Mouse (Mus musculus): Measurements from ENCODE around the gene Naaladl2. TPM values are rescaled to one million over a fixed set of nuclear protein-coding genes. Genes with fewer than 3 reads are reported as not detected.

The Naaladl2 gene
- polyA plus RNA-seq, 1 experiment from 2014 or later = 0.99 TPM

DNA sequence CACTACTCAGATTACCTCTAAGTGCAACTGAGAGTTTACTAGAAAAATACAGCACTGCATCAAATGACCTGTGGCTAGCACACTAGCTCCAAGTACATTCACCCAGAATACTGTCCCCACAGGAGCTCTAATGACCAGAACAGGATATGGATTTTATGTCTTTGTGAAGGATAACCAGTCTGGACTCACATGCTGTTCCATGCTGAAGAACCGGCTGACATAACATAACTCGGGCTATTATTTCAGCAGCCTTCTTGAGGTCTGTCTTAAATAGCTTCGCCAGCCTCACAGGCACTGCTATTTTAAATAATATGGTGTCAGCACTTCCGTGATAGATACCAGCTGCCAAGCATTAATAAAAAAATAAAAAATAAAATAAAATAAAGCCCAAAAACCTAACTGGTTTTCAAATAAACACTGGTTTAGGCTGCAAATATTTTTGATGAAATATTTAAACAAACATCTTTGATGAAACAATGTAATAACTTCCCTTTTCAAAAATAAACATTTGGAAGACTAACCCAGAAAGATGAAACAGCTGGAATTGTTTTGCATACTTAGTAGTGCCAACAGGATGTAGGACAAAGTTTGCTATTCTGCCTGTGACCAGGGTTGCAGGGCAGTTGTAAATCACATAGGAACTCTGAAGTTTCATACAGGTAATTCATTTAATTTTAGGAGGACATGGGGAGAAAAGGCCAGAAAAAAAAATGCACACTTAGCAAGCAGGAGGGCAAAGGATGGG is 1073.5 kb downstream of the Naaladl2 start:
- Histone ChIP-seq H3K4me3 (ENCODE audit: low read length) (no peak overlapping the region), H3K27ac (ENCODE audit: low read depth, low read length) (no peak overlapping the region), H3K9me3 (ENCODE audit: control insufficient read depth, low read length) (no peaks in the 10 kb centered on the region), H3K36me3 (ENCODE audit: control insufficient read depth, insufficient read depth, low read length) (no peaks in the 10 kb centered on the region), H3K9ac (ENCODE audit: low read depth, low read length) (no peak overlapping the region), H3K4me2 (ENCODE audit: low read length) (no peak overlapping the region), H3K27me3 (replicated peaks; ENCODE audit: control insufficient read depth, insufficient read depth, low read length) (no peaks in the 10 kb centered on the region), H3K4me1 (ENCODE audit: control insufficient read depth, insufficient read depth, low read depth, low read length) (no peaks in the 10 kb centered on the region)
- ATAC-seq = no peak
- WGBS = 61% methylated on average over 4 of the region's 4 CpGs

DNA sequence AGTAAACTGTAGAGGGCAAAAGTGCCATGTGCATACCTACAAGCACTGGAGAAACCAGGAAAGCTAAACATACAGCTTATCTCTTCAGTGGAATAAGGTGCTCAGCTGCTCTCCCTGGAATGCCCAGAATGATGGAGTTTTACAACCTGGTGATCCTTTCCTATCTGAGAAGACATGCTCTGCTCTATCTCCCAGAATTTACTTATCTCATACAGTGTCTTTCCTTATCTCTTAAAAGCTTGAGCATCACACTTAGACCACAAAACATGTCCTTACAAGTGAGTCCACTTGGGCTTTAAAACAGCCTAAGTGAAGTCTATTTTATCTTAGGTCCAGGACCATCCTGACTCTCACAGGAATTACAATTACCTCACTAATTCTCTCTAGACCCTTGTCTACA is 1095.8 kb downstream of the Naaladl2 start:
- Histone ChIP-seq H3K27me3 (replicated peaks; ENCODE audit: control insufficient read depth, insufficient read depth, low read length) (no peaks in the 10 kb centered on the region), H3K36me3 (ENCODE audit: control insufficient read depth, insufficient read depth, low read length) (no peaks in the 10 kb centered on the region), H3K4me2 (ENCODE audit: low read length) (no peak overlapping the region), H3K9ac (ENCODE audit: low read depth, low read length) (no peak overlapping the region), H3K4me1 (ENCODE audit: control insufficient read depth, insufficient read depth, low read depth, low read length) (no peaks in the 10 kb centered on the region), H3K9me3 (ENCODE audit: control insufficient read depth, low read length) (no peaks in the 10 kb centered on the region), H3K4me3 (ENCODE audit: low read length) (no peak overlapping the region), H3K27ac (ENCODE audit: low read depth, low read length) (no peak overlapping the region)
- no peak for ATAC-seq

DNA sequence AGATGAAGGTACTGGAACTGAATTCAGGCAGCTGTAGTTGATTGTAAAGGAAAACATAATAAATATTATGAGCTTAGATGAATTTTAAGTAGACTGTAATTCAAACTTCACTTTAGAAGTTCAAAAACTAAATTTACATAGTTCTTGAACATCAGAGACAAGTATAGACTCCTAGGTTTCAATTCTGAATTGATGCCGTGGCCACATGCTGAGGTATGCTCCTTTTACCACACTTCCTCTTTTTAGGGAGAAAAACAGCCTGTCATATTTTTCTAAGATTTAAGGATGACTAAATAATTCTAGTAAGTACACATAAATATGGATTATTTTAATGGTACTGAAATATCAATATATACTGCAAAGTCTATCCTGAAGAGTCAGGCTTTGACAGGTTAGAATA is 1142.3 kb downstream of the Naaladl2 start:
- Histone ChIP-seq H3K4me2 (ENCODE audit: low read length) (no peak overlapping the region), H3K27me3 (replicated peaks; ENCODE audit: control insufficient read depth, insufficient read depth, low read length) (no peaks in the 10 kb centered on the region), H3K27ac (ENCODE audit: low read depth, low read length) (no peak overlapping the region), H3K4me3 (ENCODE audit: low read length) (no peak overlapping the region), H3K4me1 (ENCODE audit: control insufficient read depth, insufficient read depth, low read depth, low read length) (no peaks in the 10 kb centered on the region), H3K9me3 (ENCODE audit: control insufficient read depth, low read length) (no peaks in the 10 kb centered on the region), H3K36me3 (ENCODE audit: control insufficient read depth, insufficient read depth, low read length) (no peaks in the 10 kb centered on the region), H3K9ac (ENCODE audit: low read depth, low read length) (no peak overlapping the region)
- no peak for ATAC-seq
- WGBS = 93% methylated on average over 1 of the region's 1 CpGs

DNA sequence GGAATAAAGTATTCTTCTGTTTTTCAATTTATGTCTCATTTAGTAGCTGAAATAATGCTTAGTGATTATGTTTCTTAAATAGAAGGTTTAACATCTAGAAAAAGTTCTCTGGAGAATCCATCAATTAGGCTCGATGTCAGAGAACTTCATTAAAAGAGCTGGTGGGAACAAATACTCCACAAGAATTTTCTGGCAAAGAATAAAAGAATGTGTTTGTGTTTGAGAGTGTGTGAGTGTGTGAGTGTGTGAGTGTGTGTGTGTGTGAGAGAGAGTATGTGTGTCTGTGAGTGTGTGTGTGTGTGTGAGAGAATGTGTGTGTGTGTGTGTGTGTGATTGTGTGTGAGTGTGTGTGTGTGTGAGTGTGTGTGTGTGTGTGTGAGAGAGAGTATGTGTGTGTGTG is 1170.3 kb downstream of the Naaladl2 start:
- H3K4me3 ChIP-seq (ENCODE audit: low read length) = no peak overlapping the region
- no peak overlapping the region for H3K9ac ChIP-seq (ENCODE audit: low read depth, low read length)
- no peak for ATAC-seq
- H3K27ac ChIP-seq (ENCODE audit: low read depth, low read length) = no peak overlapping the region
- H3K36me3 ChIP-seq (ENCODE audit: control insufficient read depth, insufficient read depth, low read length) = no peaks in the 10 kb centered on the region
- H3K4me2 ChIP-seq (ENCODE audit: low read length) = no peak overlapping the region
- 63% methylated on average over 1 of the region's 1 CpGs for WGBS
- H3K4me1 ChIP-seq (ENCODE audit: control insufficient read depth, insufficient read depth, low read depth, low read length) = no peaks in the 10 kb centered on the region
- no peaks in the 10 kb centered on the region for H3K9me3 ChIP-seq (ENCODE audit: control insufficient read depth, low read length)
- no peaks in the 10 kb centered on the region for H3K27me3 ChIP-seq (replicated peaks; ENCODE audit: control insufficient read depth, insufficient read depth, low read length)

DNA sequence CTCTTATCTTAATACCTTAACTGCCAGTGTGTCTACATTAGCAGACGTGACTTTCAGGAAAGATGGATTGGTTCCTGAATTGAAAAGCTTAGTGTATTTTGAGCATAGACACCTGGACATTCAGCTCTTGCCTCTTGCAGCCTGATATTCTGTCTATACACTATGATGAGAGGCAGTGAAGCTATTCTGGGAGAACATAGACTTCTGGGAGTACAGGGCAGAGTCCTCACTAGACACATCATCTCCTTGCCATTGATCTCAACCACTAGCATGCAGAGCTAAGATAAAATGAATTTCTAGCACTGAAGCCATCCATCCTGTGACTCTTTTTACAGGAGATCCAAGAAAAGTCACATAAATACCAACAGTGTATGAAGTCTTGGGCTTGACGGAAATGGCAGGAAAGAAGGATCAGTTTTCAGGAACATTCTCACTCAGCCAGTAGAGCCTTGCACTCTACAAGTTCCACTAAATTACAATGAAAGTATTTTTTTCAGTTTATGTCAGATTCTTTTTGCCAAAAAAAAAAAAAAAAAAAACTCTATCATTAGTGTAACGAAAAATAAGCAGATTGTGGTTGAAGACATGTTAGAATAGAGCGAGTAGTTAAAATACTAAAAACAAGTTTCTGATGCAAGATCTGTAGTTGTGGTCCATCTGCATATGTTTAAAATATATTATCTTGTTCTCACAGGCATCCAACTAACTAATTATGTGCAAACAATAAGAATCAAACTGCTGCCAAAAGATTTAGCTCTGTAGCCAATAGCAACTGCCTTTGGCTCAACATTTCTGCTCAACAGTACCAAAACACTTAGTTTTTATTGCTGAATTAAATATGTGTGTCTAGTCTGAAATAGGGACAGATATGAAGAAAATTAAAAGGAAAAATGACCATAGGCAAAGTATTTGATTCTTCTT is 1171.1 kb downstream of the Naaladl2 start:
- WGBS = 75% methylated on average over 4 of the region's 4 CpGs
- no peak for ATAC-seq

DNA sequence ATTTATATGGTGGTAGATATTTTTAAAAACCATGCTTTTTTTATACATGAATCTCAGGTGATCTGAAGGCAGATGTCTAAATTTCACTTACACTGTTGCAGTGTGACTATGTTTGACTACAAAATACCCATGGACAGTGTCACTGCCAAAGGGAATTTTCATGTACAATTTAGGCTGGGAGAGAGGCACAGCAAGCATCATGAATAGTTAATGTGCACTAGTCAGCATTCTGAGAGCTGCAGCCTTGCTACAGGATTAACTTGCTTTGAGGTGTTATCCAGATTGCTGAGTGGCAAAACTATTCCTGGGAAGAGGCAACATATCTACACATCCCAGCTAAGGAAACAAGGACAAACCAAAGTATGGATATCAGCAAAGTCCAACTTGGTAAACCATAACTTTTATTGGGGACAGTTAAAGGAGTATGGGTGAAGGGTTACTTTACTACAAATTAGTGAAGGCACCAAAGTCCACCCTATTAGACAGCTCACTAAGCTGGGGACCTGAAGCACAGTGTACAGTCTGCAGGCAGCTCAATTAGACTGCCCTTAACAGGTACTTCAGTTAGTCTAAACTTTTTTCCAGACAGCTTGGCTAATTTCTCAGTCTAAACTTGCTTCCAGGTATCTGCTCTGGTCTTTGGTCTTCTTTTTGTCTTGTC is 1181.0 kb downstream of the Naaladl2 start:
- no peak overlapping the region for H3K9ac ChIP-seq (ENCODE audit: low read depth, low read length)
- H3K4me1 ChIP-seq (ENCODE audit: control insufficient read depth, insufficient read depth, low read depth, low read length) = no peaks in the 10 kb centered on the region
- H3K4me3 ChIP-seq (ENCODE audit: low read length) = no peak overlapping the region
- H3K9me3 ChIP-seq (ENCODE audit: control insufficient read depth, low read length) = no peaks in the 10 kb centered on the region
- no peak for ATAC-seq
- no peaks in the 10 kb centered on the region for H3K27me3 ChIP-seq (replicated peaks; ENCODE audit: control insufficient read depth, insufficient read depth, low read length)
- no peaks in the 10 kb centered on the region for H3K36me3 ChIP-seq (ENCODE audit: control insufficient read depth, insufficient read depth, low read length)
- no peak overlapping the region for H3K4me2 ChIP-seq (ENCODE audit: low read length)
- H3K27ac ChIP-seq (ENCODE audit: low read depth, low read length) = no peak overlapping the region

More for the DNA sequence above, 1171.1 kb downstream of the Naaladl2 start:
- Histone ChIP-seq H3K27me3 (replicated peaks; ENCODE audit: control insufficient read depth, insufficient read depth, low read length) (no peaks in the 10 kb centered on the region), H3K9me3 (ENCODE audit: control insufficient read depth, low read length) (no peaks in the 10 kb centered on the region), H3K4me3 (ENCODE audit: low read length) (no peak overlapping the region), H3K4me2 (ENCODE audit: low read length) (no peak overlapping the region), H3K4me1 (ENCODE audit: control insufficient read depth, insufficient read depth, low read depth, low read length) (no peaks in the 10 kb centered on the region), H3K9ac (ENCODE audit: low read depth, low read length) (no peak overlapping the region), H3K36me3 (ENCODE audit: control insufficient read depth, insufficient read depth, low read length) (no peaks in the 10 kb centered on the region), H3K27ac (ENCODE audit: low read depth, low read length) (no peak overlapping the region)

DNA sequence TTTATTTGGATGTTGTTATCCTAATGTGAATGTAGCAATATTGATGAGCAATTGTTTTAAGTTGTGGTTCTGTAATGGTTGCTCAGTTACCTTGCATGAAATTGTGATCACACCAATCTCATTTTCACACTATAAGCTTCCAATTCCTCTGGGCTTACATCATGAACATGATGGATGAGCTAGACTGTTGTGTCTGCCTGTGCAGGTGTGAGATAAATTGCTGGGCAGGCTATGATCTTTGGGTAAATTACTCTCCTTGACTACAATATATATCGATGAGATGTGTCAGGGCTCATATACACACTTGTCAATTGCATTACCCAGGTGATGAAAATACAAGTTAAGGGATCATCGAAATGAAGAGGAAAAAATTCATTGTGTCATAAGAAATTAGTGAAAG is 1197.9 kb downstream of the Naaladl2 start:
- no peaks in the 10 kb centered on the region for H3K9me3 ChIP-seq (ENCODE audit: control insufficient read depth, low read length)
- ATAC-seq = peak; percentile 65; the same call in 1 of the 2 replicates
- H3K36me3 ChIP-seq (ENCODE audit: control insufficient read depth, insufficient read depth, low read length) = no peaks in the 10 kb centered on the region
- H3K27ac ChIP-seq (ENCODE audit: low read depth, low read length) = no peak overlapping the region
- H3K9ac ChIP-seq (ENCODE audit: low read depth, low read length) = no peak overlapping the region
- no peak overlapping the region for H3K4me2 ChIP-seq (ENCODE audit: low read length)
- no peak overlapping the region for H3K4me3 ChIP-seq (ENCODE audit: low read length)
- H3K27me3 ChIP-seq (replicated peaks; ENCODE audit: control insufficient read depth, insufficient read depth, low read length) = no peaks in the 10 kb centered on the region
- no peaks in the 10 kb centered on the region for H3K4me1 ChIP-seq (ENCODE audit: control insufficient read depth, insufficient read depth, low read depth, low read length)
- WGBS = 74% methylated on average over 2 of the region's 2 CpGs

DNA sequence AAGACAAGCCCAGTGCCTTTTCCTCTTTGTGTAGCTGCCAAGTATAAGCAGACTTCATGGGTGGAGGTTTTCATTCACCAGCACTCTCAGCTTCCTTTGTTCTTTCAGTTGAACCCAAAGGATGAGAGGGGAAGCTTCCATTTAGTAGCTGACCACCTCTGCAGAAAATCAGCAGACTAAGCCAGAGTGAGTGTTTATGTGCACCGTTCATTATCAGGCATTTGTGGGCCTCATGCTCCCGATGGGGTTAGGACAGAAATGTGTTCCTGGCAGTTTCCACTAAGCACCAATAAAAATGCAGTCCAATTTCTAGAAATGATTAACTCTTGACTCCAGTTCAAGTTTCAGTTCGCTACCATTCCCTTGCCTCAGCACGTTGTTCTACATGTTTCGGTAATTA is 1206.8 kb downstream of the Naaladl2 start:
- H3K9ac ChIP-seq (ENCODE audit: low read depth, low read length) = no peak overlapping the region
- H3K27me3 ChIP-seq (replicated peaks; ENCODE audit: control insufficient read depth, insufficient read depth, low read length) = no peaks in the 10 kb centered on the region
- no peak overlapping the region for H3K4me3 ChIP-seq (ENCODE audit: low read length)
- 35% methylated on average over 5 of the region's 5 CpGs for WGBS
- H3K27ac ChIP-seq (ENCODE audit: low read depth, low read length) = no peak overlapping the region
- peak; percentile 60; the same call in 1 of the 2 replicates for ATAC-seq
- no peaks in the 10 kb centered on the region for H3K36me3 ChIP-seq (ENCODE audit: control insufficient read depth, insufficient read depth, low read length)
- H3K9me3 ChIP-seq (ENCODE audit: control insufficient read depth, low read length) = no peaks in the 10 kb centered on the region
- no peak overlapping the region for H3K4me2 ChIP-seq (ENCODE audit: low read length)
- H3K4me1 ChIP-seq (ENCODE audit: control insufficient read depth, insufficient read depth, low read depth, low read length) = no peaks in the 10 kb centered on the region

DNA sequence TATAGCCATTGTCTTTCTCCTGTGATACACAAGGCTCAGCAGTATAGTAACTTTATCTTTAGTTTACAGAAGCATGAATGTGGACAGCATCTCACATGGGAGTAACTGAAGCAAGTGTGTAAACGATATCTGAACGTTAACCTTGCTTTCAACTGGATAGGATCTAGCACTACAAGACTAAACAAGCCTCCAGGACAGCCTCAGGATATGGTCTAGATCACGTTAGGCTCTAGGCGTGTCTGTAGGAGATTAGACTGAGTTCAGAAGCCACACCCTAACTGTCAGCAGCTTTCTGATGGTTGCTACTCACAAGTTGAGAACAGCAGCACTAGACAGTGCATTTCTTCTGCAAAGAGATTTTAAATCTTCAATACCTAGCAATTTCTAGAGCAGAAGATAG is 1216.0 kb downstream of the Naaladl2 start:
- H3K9me3 ChIP-seq (ENCODE audit: control insufficient read depth, low read length) = no peaks in the 10 kb centered on the region
- H3K4me3 ChIP-seq (ENCODE audit: low read length) = no peak overlapping the region
- H3K36me3 ChIP-seq (ENCODE audit: control insufficient read depth, insufficient read depth, low read length) = no peaks in the 10 kb centered on the region
- no peak for ATAC-seq
- H3K4me2 ChIP-seq (ENCODE audit: low read length) = no peak overlapping the region
- no peak overlapping the region for H3K9ac ChIP-seq (ENCODE audit: low read depth, low read length)
- H3K27me3 ChIP-seq (replicated peaks; ENCODE audit: control insufficient read depth, insufficient read depth, low read length) = no peaks in the 10 kb centered on the region
- 87% methylated on average over 4 of the region's 4 CpGs for WGBS
- H3K27ac ChIP-seq (ENCODE audit: low read depth, low read length) = no peak overlapping the region
- H3K4me1 ChIP-seq (ENCODE audit: control insufficient read depth, insufficient read depth, low read depth, low read length) = no peaks in the 10 kb centered on the region
